In the genomic region with DNA sequence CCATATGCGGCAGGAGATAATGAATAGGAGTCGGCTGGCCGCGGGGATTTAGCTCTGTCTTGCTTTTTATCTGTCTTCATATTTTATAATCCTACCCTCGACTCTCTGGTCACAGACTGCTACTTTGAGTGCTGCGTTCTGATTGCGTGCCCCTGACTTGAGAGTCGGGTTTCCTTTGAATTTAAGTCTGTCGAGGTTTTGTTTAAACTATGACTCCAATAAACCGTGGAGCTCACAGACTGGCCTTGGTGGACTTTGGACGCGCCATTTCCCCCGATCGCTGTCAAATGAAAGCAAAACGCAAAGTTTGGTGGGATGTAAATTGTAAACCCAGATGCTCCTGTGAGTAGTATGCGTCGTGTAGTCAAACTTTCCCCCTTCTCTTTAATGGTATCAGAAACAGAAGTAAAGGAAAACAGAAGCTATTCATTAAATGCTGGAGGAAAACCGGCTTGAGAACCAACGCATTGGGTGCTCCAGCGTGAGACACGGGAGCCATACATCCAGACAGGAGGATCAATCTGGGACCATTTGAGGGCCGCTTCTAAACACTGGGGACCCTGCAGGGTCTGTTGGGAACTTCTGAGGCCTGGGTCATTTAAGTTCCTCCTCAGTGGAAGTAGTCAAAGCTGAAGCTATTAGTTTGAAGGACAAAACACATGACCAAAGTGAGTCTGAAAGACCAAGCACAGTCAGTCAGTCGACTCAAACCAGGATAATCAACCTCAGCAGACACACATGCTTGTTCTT, we compare ENCODE assay signal across 8 mouse cellular contexts. TPM values are rescaled to one million over a fixed set of nuclear protein-coding genes. Genes with fewer than 3 reads are reported as not detected.
A peak's percentile ranks its signal among the peaks of the same experiment; 100 is the strongest.
DNase-seq lines count a peak whose midpoint lies in the region; ATAC-seq and TF ChIP-seq lines count a peak whose summit lies in the region.

No protein-coding gene starts in this region.

- H3K9ac ChIP-seq in heart, embryonic 12.5 days, result peak overlapping the region; percentile 97
- peak overlapping the region; percentile 88 for H3K9ac ChIP-seq in hindbrain, embryonic 13.5 days

- no peaks in the 10 kb centered on the region for H3K9me3 ChIP-seq in heart, embryonic 12.5 days (replicated peaks)
- no peaks in the 10 kb centered on the region for H3K9me3 ChIP-seq in hindbrain, embryonic 13.5 days
- no peaks in the 10 kb centered on the region for H3K9me3 ChIP-seq in midbrain, embryonic 10.5 days (replicated peaks)

- H3K4me2 ChIP-seq in heart, embryonic 12.5 days, result peak overlapping the region; percentile 97
- H3K4me2 ChIP-seq in hindbrain, embryonic 13.5 days, result peak overlapping the region; percentile 99

- intact Hi-C loops in heart, postnatal 36 days (cut with DNase I), result loop anchor here (5.0 to 10.0 kb wide), 4 partner anchors 159 to 626 kb away; partner anchors contain the start of gene Mterf1b

- POLR2A ChIA-PET in Patski (lab: Charles Lee), result interaction anchor here (0.7 to 1.4 kb wide), 4 partner anchors 9 to 189 kb away, joined by 3 to 8 read pairs (median 6); no protein-coding TSS in a partner anchor

- H3K27ac ChIP-seq in heart, embryonic 12.5 days (ENCODE audit: poor library complexity, severe bottlenecking), result peak overlapping the region; percentile 96
- H3K27ac ChIP-seq in hindbrain, embryonic 13.5 days, result peak overlapping the region; percentile 94
- H3K27ac ChIP-seq in midbrain, embryonic 10.5 days (replicated peaks), result peak overlapping the region; percentile 97

- CTCF ChIA-PET in Patski (lab: Charles Lee), result interaction anchor here (0.7 to 2.2 kb wide), 11 partner anchors 8 to 557 kb away, joined by 3 to 10 read pairs (median 4); no protein-coding TSS in a partner anchor

- no peak for TF ChIP-seq CTCF in Patski (IDR thresholded peaks at IDR 0.05)

- WGBS in heart, embryonic 12.5 days, result under 1% methylated on average over 23 of the region's 23 CpGs
- under 1% methylated on average over 23 of the region's 23 CpGs for WGBS in hindbrain, embryonic 13.5 days
- WGBS in midbrain, embryonic 10.5 days, result 1% methylated on average over 23 of the region's 23 CpGs

- DNase-seq in heart, postnatal 36 days, result no peak
- DNase-seq in Patski (ENCODE audit: low read depth, low spot score), result no peak
- peak; percentile 46 for DNase-seq in midbrain, embryonic 10.5 days (ENCODE audit: low spot score)
- no peak for DNase-seq in retina, postnatal 1 day
- no peak for DNase-seq in thymus, postnatal 4 days
- DNase-seq in testis, postnatal 14 days (ENCODE audit: low spot score), result no peak

- peak; percentile 5; the same call in 1 of the 2 replicates for ATAC-seq in heart, embryonic 12.5 days (ENCODE audit: insufficient number of reproducible peaks, low FRiP score)
- ATAC-seq in Patski, result peak; percentile 7
- ATAC-seq in hindbrain, embryonic 13.5 days (ENCODE audit: low FRiP score), result no peak

- no peaks in the 10 kb centered on the region for H3K27me3 ChIP-seq in heart, embryonic 12.5 days (replicated peaks)
- no peaks in the 10 kb centered on the region for H3K27me3 ChIP-seq in Patski
- peaks cover 39% of the 10 kb centered on the region for H3K27me3 ChIP-seq in hindbrain, embryonic 13.5 days
- H3K27me3 ChIP-seq in midbrain, embryonic 10.5 days (ENCODE audit: low read depth, poor library complexity, severe bottlenecking), result peaks cover 48% of the 10 kb centered on the region

- peaks cover 29% of the 10 kb centered on the region for H3K4me1 ChIP-seq in heart, embryonic 12.5 days (replicated peaks)
- peaks cover 35% of the 10 kb centered on the region for H3K4me1 ChIP-seq in hindbrain, embryonic 13.5 days (replicated peaks)
- H3K4me1 ChIP-seq in midbrain, embryonic 10.5 days, result peaks cover 41% of the 10 kb centered on the region

- peak overlapping the region; percentile 78 for H3K4me3 ChIP-seq in heart, embryonic 12.5 days
- peak overlapping the region; percentile 82 for H3K4me3 ChIP-seq in hindbrain, embryonic 13.5 days
- H3K4me3 ChIP-seq in midbrain, embryonic 10.5 days, result peak overlapping the region; percentile 87

- in situ Hi-C loops in Patski (cut with MboI; ENCODE audit: low pct_unique_long_range_greater_than_20kb), result loop anchor here (10.0 kb wide), 1 partner anchor 494 kb away; no protein-coding TSS in a partner anchor

- H3K36me3 ChIP-seq in heart, embryonic 12.5 days, result peaks cover 8% of the 10 kb centered on the region
- H3K36me3 ChIP-seq in hindbrain, embryonic 13.5 days, result no peaks in the 10 kb centered on the region
- H3K36me3 ChIP-seq in midbrain, embryonic 10.5 days, result 0 out of 2 replicates have a peak, but pooled peaks cover 8% of the 10 kb centered on the region

RNA-seq across cellular contexts. Expression of gene Fzd1, which starts 0.7 kb away (rescaled TPM):
- polyA plus RNA-seq in heart, embryonic 12.5 days (2016; fragmentation: Nextera tagmentation; extraction: Ambion mirVana), result 40.1 and 41.1 TPM in 2 replicates
- total RNA-seq in heart, postnatal 36 days (2021), result 10 to 100 TPM in 1 of 2 experiments, 1 to 10 TPM in 1; 8.9 to 10.8 TPM
- polyA plus RNA-seq in Patski (2021), result 30.1 TPM
- polyA plus RNA-seq in hindbrain, embryonic 13.5 days (2015; fragmentation: Nextera tagmentation; extraction: Ambion mirVana), result 10.0 and 10.3 TPM in 2 replicates
- 11.2 and 16.0 TPM in 2 replicates for polyA plus RNA-seq in midbrain, embryonic 10.5 days (2016; fragmentation: Nextera tagmentation; extraction: Ambion mirVana)
